Mouse (Mus musculus) R1 (cell line): ENCODE data around the gene Ephb3.
"Not testable (repeated sequence)": the region's sequence is repeated elsewhere in the genome, so short reads cannot be mapped to it uniquely, and the experiment has no call there.

Source experiments
- DNase-seq: peaks from one replicate; pipeline ENCODE4 v3.0.0-alpha.2; 2018; ENCODE audit warnings: low read depth, low spot score

The Ephb3 gene

GRCm38 (mm10) chr16:21204367-21205092, at the start of gene Ephb3:
TSS of gene Ephb3 (plus strand) at chr16:21204755.
- DNase-seq: peak; percentile 100

- peak; percentile 70 for DNase-seq
These were observed 48.3 kb upstream of the Ephb3 start for GRCm38 (mm10) chr16:21156261-21156660.

GRCm38 (mm10) chr16:21159226-21159625, 45.3 kb upstream of the Ephb3 start:
- DNase-seq: peak; percentile 63

GRCm38 (mm10) chr16:21163423-21163822, 41.1 kb upstream of the Ephb3 start:
- peak; percentile 99 for DNase-seq

- not testable (repeated sequence) for DNase-seq
These were observed 39.0 kb upstream of the Ephb3 start for GRCm38 (mm10) chr16:21165343-21166220.

- DNase-seq: no peak
These were observed 35.8 kb upstream of the Ephb3 start for GRCm38 (mm10) chr16:21168730-21169129.

GRCm38 (mm10) chr16:21175236-21175635, 29.3 kb upstream of the Ephb3 start:
- DNase-seq: peak; percentile 90

- DNase-seq: no peak
These were observed 22.4 kb upstream of the Ephb3 start for GRCm38 (mm10) chr16:21182108-21182507.

- peak; percentile 52 for DNase-seq
These were observed 19.9 kb upstream of the Ephb3 start for GRCm38 (mm10) chr16:21184697-21185096.

- no peak for DNase-seq
These were observed 17.0 kb upstream of the Ephb3 start for GRCm38 (mm10) chr16:21187568-21187967.

GRCm38 (mm10) chr16:21188345-21188744, 16.2 kb upstream of the Ephb3 start:
- DNase-seq: peak; percentile 54

GRCm38 (mm10) chr16:21191569-21191968, 13.0 kb upstream of the Ephb3 start:
- no peak for DNase-seq

GRCm38 (mm10) chr16:21192509-21193354, 11.8 kb upstream of the Ephb3 start:
- DNase-seq: peak; percentile 86

GRCm38 (mm10) chr16:21194182-21194581, 10.4 kb upstream of the Ephb3 start:
- no peak for DNase-seq

GRCm38 (mm10) chr16:21195260-21195866, 9.2 kb upstream of the Ephb3 start:
- peak; percentile 81 for DNase-seq

- DNase-seq: no peak
These were observed 8.0 kb upstream of the Ephb3 start for GRCm38 (mm10) chr16:21196576-21196975.

- no peak for DNase-seq
These were observed 7.0 kb upstream of the Ephb3 start for GRCm38 (mm10) chr16:21197542-21197941.

GRCm38 (mm10) chr16:21198006-21198405, 6.5 kb upstream of the Ephb3 start:
- no peak for DNase-seq

GRCm38 (mm10) chr16:21198529-21198928, 6.0 kb upstream of the Ephb3 start:
- peak; percentile 67 for DNase-seq

- no peak for DNase-seq
These were observed 5.1 kb upstream of the Ephb3 start for GRCm38 (mm10) chr16:21199426-21199825.

GRCm38 (mm10) chr16:21202731-21203130, 1.8 kb upstream of the Ephb3 start:
- DNase-seq: no peak
